Mouse (Mus musculus) E14TG2a.4 (cell line): ENCODE measurements around the gene Rab44.

ENCODE experiments used
- CTCF ChIP-seq: conservative IDR thresholded peaks from 2 replicates; pipeline ENCODE4 v1.5.1; 2014; ENCODE audit warnings: low read length
- NANOG ChIP-seq: IDR thresholded peaks from 2 replicates; pipeline ENCODE4 v1.6.1; 2014; ENCODE audit warnings: borderline replicate concordance, low read length, mixed read lengths
- POU5F1 ChIP-seq: IDR thresholded peaks from 2 replicates; pipeline ENCODE4 v1.6.1; 2014; ENCODE audit warnings: low read length, borderline replicate concordance

DNA sequence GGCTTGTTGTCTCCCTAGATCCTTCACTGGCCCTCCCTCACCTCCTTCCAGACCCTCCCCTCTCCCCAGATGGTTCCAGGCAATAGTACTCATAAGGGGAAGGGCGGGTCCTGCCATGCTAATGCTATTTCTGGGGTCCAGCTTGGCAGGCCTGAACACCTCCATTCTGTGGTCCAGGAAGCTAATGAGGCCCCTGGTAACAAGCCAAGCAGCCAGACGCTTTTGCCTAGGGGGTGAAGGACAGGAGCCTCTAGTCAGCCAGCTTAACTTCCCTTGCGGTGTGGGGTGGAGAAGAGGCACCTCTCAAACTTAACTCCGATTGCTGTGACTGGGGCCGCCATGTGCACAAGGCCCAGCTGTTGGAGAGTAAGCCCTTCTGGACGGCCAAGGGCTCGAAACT, 35.8 kb downstream of the Rab44 start:
- no peak for TF ChIP-seq CTCF
- no peak for TF ChIP-seq NANOG
- TF ChIP-seq POU5F1 = no peak
